Mouse (Mus musculus) hindbrain, embryonic 11.5 days (tissue): ENCODE data around the gene Pmvk. TPM values are rescaled to one million over a fixed set of nuclear protein-coding genes. Genes with fewer than 3 reads are reported as not detected.

Experiments used
- polyA plus RNA-seq: library from polyadenylated mRNA; unstranded; fragments of >200 nt; fragmentation: Nextera tagmentation; extraction: Ambion mirVana; gene quantifications from 2 replicates; pipeline ENCODE4 v1.2.1, GENCODE M21; 2014

Pmvk gene
- polyA plus RNA-seq, 1 experiment from 2014 or later: 79.6 TPM

Other genes starting within 250 kb of the Pmvk start
- 40.9 and 44.5 TPM in 2 replicates for gene Thbs3, start 239.4 kb upstream of the Pmvk start, polyA plus RNA-seq
- 180 and 181 TPM in 2 replicates for gene Mtx1, start 227.5 kb upstream of the Pmvk start, polyA plus RNA-seq
- gene Muc1, start 225.5 kb upstream of the Pmvk start, polyA plus RNA-seq: 1.4 and 2.1 TPM in 2 replicates
- 276 and 289 TPM in 2 replicates for gene Krtcap2, start 208.6 kb upstream of the Pmvk start, polyA plus RNA-seq
- gene Trim46, start 208.2 kb upstream of the Pmvk start, polyA plus RNA-seq: 9.5 and 9.7 TPM in 2 replicates
- 75.7 and 82.9 TPM in 2 replicates for gene Dpm3, start 195.2 kb upstream of the Pmvk start, polyA plus RNA-seq
- 35.9 and 37.5 TPM in 2 replicates for gene Slc50a1, start 184.0 kb upstream of the Pmvk start, polyA plus RNA-seq
- 14.0 and 16.4 TPM in 2 replicates for gene Efna1, start 173.4 kb upstream of the Pmvk start, polyA plus RNA-seq
- gene Efna3, start 131.6 kb upstream of the Pmvk start, polyA plus RNA-seq: 13.8 TPM in 2 replicates
- 18.9 and 20.6 TPM in 2 replicates for gene Efna4, start 116.5 kb upstream of the Pmvk start, polyA plus RNA-seq
- 17.8 TPM in 2 replicates for gene Adam15, start 104.5 kb upstream of the Pmvk start, polyA plus RNA-seq
- 0.14 and 0.27 TPM in 2 replicates for gene Dcst2, start 92.6 kb upstream of the Pmvk start, polyA plus RNA-seq
- 0.28 and 0.63 TPM in 2 replicates for gene Dcst1, start 89.3 kb upstream of the Pmvk start, polyA plus RNA-seq
- gene Zbtb7b, start 59.8 kb upstream of the Pmvk start, polyA plus RNA-seq: 0.47 and 1.2 TPM in 2 replicates
- 0.22 and 0.95 TPM in 2 replicates for gene Lenep, start 51.7 kb upstream of the Pmvk start, polyA plus RNA-seq
- 26.2 and 26.5 TPM in 2 replicates for gene Flad1, start 42.7 kb upstream of the Pmvk start, polyA plus RNA-seq
- 411 and 414 TPM in 2 replicates for gene Cks1b, start 36.2 kb upstream of the Pmvk start, polyA plus RNA-seq
- gene Shc1, start 36.1 kb upstream of the Pmvk start, polyA plus RNA-seq: 32.2 and 37.0 TPM in 2 replicates
- 45.0 and 54.5 TPM in 2 replicates for gene Pygo2, start 24.3 kb upstream of the Pmvk start, polyA plus RNA-seq
- 8.6 and 10.7 TPM in 2 replicates for gene Pbxip1, start 17.8 kb upstream of the Pmvk start, polyA plus RNA-seq
- 1.5 and 2.9 TPM in 2 replicates for gene Kcnn3, start 65.6 kb downstream of the Pmvk start, polyA plus RNA-seq